Mouse (Mus musculus) spleen, postnatal 10 days (tissue): Measurements from ENCODE around the gene Crx.
"Not testable (repeated sequence)": the region's sequence is repeated elsewhere in the genome, so short reads cannot be mapped to it uniquely, and the experiment has no call there.

Source experiments
- DNase-seq, 2 experiments: peaks; one replicate each; pipeline ENCODE4 v3.0.0; 2021 to 2022; ENCODE audit warnings: low spot score in 2 of 2

Crx gene

GRCm38 (mm10) chr7:15879756-15880155 is at the start of gene Crx:
Gene Crx, minus strand, starts transcription at chr7:15879968.
- DNase-seq = no peak

GRCm38 (mm10) chr7:15922220-15922773 is 42.5 kb upstream of the Crx start, which contains the start of gene Selenow:
Gene Selenow, minus strand, starts transcription at chr7:15922402.
- peak; percentile 90 to 93 for DNase-seq

DNA sequence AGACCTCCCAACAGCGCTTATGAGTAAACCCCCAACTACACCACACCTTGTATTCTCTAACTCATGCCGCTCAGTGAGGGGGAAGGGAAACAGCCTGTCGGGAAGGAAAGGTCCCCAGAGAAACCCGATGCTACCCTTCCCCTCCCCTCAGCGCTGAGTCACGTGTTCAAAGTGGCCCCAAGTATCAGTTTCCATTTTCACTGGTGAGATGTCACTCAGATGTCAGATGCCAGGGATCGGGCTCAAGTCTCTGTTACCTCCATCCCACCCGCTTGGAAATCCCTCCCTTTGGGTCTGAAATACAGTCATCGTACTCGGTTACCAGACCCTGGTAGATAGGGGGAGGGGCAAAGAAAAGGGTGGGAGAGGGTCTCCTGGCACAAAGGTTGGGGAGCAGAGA is 42.0 kb upstream of the Crx start:
- peak; percentile 40 to 48 for DNase-seq

DNA sequence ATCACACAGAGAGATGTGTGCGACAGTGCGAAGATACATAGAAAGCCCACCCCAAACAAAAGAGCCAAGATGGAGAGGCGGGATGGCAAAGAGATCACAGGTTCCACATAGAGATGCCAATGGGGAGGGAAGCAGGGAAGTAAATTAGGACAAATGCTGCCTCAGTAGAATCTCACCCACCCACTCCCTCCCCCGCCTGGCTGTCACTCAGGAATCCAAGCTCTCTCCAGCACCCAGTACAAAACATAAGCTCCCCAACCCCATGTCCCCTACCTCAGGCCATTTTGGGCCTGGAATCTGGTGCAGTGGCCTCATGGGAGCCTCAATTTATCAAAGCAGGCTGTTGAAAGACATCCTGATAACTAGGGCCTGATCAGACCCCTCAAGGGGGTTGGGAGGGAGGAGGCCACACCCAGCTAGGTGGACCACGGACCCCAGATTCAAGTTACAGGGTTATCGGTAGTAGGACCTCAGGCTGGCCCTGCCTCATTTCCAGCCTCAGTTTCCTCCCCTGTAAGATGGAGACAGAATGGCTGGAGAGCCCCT is 41.0 kb upstream of the Crx start:
- DNase-seq = no peak

DNA sequence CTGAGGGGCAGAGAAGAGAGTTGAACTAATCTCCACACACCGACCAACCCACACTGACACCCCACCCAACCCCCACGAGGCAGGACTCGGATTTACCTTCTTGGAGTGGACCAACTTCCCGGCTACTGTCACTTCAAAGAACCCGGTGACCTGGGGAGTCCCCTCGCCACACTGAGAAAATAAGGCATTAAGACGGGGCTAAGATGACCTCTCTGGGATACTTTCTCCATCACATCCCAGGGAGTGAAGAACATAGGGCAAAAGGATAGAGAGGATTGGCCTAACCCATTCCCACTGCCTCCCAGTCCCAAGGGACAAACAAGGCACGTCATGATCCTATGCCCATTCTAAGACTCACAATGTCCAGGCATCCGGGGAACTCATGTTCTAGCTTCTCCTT is 40.2 kb upstream of the Crx start:
- DNase-seq = no peak

- no peak for DNase-seq
Measured at GRCm38 (mm10) chr7:15918371-15918770, 38.6 kb upstream of the Crx start.

- DNase-seq = no peak
Measured at GRCm38 (mm10) chr7:15916996-15917395, 37.2 kb upstream of the Crx start.

DNA sequence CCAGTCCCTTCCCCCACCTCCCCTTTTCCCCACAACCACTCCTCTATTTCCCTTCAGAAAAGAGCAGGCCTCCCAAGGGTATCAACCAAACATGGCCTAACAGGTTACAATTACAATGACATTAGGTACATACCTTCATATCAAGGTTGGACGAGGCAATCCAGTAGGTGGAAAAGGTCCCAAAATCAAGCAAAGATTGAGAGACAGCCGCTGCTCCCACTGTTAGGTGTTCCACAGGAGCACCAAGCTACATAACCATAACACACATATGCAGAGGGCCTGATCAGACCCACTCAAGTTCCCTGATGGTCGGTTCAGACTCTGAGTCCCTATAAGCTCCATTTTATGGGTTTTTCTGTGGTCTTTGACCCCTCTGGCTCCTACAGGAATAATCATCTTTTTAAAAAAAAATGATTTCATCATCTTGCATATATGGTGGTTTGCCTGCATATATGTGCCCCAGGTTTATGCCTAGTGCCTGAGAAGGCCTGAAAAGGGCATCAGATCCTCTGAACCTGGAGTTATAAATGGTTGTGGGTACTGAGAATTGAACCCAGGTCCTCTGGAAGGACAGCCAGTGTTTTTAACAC is 36.5 kb upstream of the Crx start:
- no peak for DNase-seq

DNA sequence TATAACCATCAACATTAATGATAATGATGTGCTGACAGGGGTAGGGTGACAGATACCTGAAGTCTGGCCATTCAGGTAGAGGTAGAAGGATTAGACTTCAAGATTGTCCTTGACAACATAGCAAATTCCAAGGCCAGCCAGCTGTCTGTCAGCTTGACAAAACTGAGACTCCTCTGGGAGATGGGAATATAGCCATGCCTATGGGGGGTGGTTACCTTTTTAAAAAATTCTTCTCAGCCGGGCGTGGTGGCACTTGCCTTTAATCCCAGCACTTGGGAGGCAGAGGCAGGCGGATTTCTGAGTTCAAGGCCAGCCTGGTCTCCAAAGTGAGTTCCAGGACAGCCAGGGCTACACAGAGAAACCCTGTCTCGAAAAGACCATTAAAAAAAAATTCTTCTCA is 35.9 kb upstream of the Crx start:
- DNase-seq = not testable (repeated sequence)

GRCm38 (mm10) chr7:15914751-15915150 is 35.0 kb upstream of the Crx start:
- no peak for DNase-seq

DNA sequence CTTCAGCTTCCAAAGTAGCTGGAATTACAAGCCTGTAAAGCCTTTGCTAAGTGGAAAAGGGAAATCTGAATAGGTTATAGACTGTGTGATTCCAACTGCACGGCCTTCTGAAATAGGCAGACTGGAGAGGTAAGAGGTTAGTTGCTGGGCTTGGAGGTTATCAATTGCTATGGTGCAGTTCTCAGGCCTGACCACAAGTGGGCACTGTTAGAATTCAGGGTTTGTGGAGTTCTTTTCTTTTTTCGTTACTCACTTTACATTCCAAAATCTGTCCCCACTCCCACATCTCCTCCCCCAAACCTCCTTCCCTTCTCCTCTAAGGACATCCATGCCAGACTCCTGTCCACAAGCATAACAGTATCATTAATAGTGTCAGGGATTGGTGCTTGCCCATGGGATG is 34.5 kb upstream of the Crx start:
- DNase-seq = peak; percentile 35 to 67

DNA sequence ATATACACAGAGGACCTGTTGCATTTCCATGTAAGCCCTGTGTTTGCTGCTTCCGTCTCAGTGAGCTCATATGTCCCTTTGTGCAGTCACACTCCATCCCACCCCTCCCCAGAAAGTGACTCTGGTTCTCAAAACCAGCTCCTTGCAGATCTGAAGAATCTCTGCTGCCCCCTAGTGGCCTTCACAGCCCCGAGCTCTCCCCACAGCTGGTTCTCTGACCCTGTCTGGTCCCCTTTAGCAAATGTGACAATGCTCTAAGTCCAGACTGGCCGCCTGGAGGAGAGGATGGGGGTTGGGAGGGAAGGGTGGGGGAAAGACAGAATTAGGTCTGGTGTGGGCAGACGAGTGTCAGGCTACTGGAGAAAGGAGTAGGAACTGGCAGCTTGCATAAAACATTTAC is 32.4 kb upstream of the Crx start:
- peak; percentile 44 to 81 for DNase-seq

DNA sequence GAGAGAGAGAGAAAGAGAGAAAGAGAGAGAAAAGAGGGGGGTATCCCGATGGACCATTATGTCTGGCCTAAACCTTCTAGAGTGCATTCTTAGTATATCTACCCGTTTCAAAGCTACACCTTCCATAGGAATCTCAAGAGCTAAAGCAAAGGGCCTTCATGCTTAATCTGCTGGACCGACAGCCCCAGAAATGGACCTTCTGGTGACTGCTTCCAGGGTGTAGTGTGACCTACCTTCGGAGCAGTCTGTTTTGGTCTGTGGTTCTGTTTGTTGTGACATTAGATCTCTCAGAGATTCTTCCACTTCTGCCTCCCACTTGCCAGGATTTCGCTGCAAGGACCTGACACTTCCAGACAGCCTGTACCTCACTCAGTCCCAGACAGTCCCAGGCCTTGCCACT is 30.8 kb upstream of the Crx start:
- no peak for DNase-seq

- DNase-seq = no peak
Measured at GRCm38 (mm10) chr7:15907971-15908590, 28.3 kb upstream of the Crx start.

- no peak for DNase-seq
Measured at GRCm38 (mm10) chr7:15906602-15907001, 26.8 kb upstream of the Crx start.

- no peak for DNase-seq
Measured at GRCm38 (mm10) chr7:15905861-15906260, 26.1 kb upstream of the Crx start.

DNA sequence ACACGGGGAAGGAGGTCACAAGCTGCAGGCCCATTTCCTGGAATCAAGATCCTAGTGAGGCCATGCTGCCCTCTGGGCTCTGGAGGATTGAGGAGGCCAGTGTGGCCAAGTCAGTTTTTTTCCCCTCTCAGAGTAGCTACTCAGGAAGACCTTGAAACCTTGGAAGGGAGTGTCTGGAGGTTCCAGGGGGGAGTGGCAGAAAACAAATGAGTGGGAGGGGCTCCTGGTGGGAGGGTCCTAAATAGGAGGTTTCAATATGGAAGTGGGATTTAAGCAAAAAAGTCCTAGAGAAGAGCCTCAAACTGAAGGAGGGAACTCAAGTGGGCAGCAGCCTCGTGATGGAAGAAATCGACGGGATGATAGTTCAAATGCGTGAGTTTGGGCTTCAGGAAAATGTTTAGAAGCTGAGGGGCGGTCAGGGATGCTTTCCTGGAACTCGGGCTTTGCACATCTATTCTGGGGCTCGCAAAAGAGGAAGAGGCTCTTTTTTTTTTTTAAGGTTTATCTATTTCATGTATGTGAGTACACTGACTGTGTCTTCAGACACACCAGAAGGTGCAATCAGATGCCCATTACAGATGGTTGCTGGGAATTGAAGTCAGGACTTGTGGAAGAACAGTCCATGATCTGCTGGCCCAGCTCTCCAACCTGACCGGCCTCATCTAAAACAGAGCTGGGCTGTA is 21.7 kb upstream of the Crx start:
- DNase-seq = no peak

GRCm38 (mm10) chr7:15894251-15894650 is 14.5 kb upstream of the Crx start:
- no peak for DNase-seq

DNA sequence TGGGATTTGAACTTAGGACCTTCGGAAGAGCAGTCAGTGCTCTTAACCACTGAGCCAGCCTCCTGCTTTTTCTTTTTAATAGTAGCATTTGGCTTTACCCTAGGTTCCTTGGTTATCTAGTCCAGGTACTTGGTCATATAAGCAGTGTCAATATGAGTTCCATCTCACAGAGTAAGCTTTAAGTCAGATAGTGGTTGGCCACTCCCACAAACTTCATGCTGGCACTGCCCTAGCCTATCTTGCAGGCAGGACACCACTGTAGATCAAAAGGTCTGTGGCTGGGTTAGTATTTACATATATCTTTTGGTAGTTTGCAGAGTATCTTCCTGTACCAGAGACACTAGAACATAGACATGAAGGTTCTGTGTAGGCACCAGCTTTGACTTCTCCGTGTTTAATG is 4.4 kb upstream of the Crx start:
- DNase-seq = no peak

DNA sequence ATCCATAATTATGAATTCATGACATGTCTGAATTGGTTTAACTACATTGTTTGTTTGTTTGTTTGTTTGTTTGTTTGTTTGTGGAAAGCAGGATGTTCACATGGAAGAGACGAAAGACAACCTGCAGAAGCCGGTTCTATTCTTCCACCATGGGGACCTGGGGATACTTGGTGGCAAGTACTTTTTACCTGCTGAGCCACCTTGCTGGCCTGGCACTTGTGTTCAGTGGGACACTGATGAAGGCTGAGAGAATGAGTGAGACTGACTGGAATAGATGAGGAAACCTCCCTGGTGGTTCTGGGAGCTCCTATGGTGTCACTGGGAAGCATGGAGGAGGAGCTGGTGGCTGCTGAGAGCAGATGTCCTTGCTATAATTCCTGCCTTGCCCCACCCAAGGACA is 2.5 kb upstream of the Crx start, which contains the start of gene Crxos:
Crxos (plus strand) TSS at position 301 of the 400 bp plus-strand sequence.
- no peak for DNase-seq

DNA sequence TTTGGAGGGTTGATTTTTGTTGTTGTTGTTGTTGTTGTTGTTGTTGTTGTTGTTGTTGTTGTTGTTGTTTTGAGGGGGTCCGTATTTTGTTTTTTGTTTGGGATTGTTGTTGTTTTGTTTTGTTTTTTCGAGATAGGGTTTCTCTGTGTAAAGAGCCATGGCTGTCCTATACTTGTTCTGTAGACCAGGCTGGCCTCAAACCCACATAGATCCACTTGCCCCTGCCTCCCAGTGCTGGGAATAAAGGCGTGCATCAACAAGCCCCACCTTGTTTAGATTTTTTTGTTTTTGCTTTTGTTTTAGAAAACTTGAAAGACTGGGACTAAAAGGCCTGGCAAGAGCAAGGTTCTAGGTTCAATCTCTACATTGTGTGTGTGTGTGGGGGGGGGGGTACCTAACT is 2.1 kb upstream of the Crx start:
- DNase-seq = no peak

- no peak for DNase-seq
Measured at GRCm38 (mm10) chr7:15881388-15881787, 1.6 kb upstream of the Crx start.

- no peak for DNase-seq
Measured at GRCm38 (mm10) chr7:15864104-15864503, 15.7 kb downstream of the Crx start.
